18 mouse cellular contexts compared by ENCODE assay signal in the genomic region with DNA sequence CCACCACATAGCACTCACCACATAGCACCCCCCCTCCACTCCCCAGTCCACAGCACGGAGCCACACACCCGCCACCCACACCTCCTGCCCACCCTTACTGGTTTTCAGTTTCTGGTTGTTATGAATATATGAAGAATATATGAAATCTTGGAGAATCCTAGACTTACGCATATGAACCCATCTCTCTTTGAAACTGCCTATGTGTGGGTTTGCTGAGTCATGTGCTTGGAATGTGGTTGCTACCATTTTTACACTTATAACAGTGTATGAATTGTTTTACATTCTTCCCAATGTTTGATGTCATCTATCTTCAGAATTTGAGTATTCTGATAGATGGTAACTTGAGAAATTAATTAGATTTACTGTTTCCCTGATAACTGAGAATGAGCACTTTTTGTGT.
"Had no signal": no experiment of that assay in that cellular context is flagged by ENCODE, and none has a peak within 500 bp of the region (broad histone marks: within the 10 kb centered on the region; RNA-seq: fewer than 3 reads in every experiment).

No protein-coding gene starts in this region.

- H3K36me3 ChIP-seq: limb, embryonic 13.5 days; liver, embryonic 12.5 days; liver, embryonic 15.5 days; midbrain, embryonic 12.5 days; midbrain, embryonic 15.5 days; stomach, embryonic 15.5 days had no signal

- H3K4me2 ChIP-seq: limb, embryonic 13.5 days; liver, embryonic 12.5 days; liver, embryonic 15.5 days; midbrain, embryonic 12.5 days; midbrain, embryonic 15.5 days; stomach, embryonic 15.5 days had no signal

- H3K9ac ChIP-seq: limb, embryonic 13.5 days; liver, embryonic 12.5 days; liver, embryonic 15.5 days; midbrain, embryonic 12.5 days; midbrain, embryonic 15.5 days; stomach, embryonic 15.5 days had no signal

- H3K27ac ChIP-seq: limb, embryonic 13.5 days; liver, embryonic 12.5 days; liver, embryonic 15.5 days; midbrain, embryonic 12.5 days; midbrain, embryonic 15.5 days; stomach, embryonic 15.5 days had no signal

- ATAC-seq: liver, embryonic 12.5 days; midbrain, embryonic 15.5 days had no signal

- H3K4me1 ChIP-seq: liver, embryonic 12.5 days; liver, embryonic 15.5 days; midbrain, embryonic 12.5 days; midbrain, embryonic 15.5 days; stomach, embryonic 15.5 days had no signal

- H3K9me3 ChIP-seq: limb, embryonic 13.5 days; liver, embryonic 12.5 days; liver, embryonic 15.5 days; midbrain, embryonic 12.5 days; midbrain, embryonic 15.5 days; stomach, embryonic 15.5 days had no signal

- H3K4me3 ChIP-seq: limb, embryonic 13.5 days; liver, embryonic 12.5 days; liver, embryonic 15.5 days; midbrain, embryonic 12.5 days; midbrain, embryonic 15.5 days; stomach, embryonic 15.5 days had no signal

- DNase-seq: kidney, adult 11 months; kidney, adult 9 months; kidney, postnatal 14 days; kidney, postnatal 4 days; left cerebral cortex, postnatal 4 days; liver; lung, adult 2 months; lung, postnatal 14 days; lung, postnatal 4 days; right cerebral cortex, postnatal 14 days; spleen, adult 18-20 months; thymus, postnatal 25 days had no signal

- H3K27me3 ChIP-seq: limb, embryonic 13.5 days; liver, embryonic 12.5 days; liver, embryonic 15.5 days; midbrain, embryonic 12.5 days; midbrain, embryonic 15.5 days; stomach, embryonic 15.5 days had no signal
